ENCODE assay signal across 21 mouse cellular contexts in genomic region chr11:90034646-90035045, GRCm38 (mm10). TPM values are rescaled to one million over a fixed set of nuclear protein-coding genes. Genes with fewer than 3 reads are reported as not detected.
DNase-seq lines count a peak whose midpoint lies in the region; ATAC-seq and TF ChIP-seq lines count a peak whose summit lies in the region.
"Had no signal": no experiment of that assay in that cellular context is flagged by ENCODE, and none has a peak within 500 bp of the region (broad histone marks: within the 10 kb centered on the region; RNA-seq: fewer than 3 reads in every experiment).

No protein-coding gene starts in this region.

- H3K36me3 ChIP-seq in kidney, postnatal 0 days (ENCODE audit: insufficient read depth, low read length): no peaks in the 10 kb centered on the region
- H3K36me3 ChIP-seq in stomach, postnatal 0 days (ENCODE audit: control insufficient read depth, insufficient read depth, low read length): no peaks in the 10 kb centered on the region

- no peak for ATAC-seq in kidney, postnatal 0 days (replicated peaks; ENCODE audit: low FRiP score, low read depth)
- no peak for ATAC-seq in stomach, postnatal 0 days (ENCODE audit: low FRiP score, low TSS enrichment)
- ATAC-seq: activated CD4-positive, CD25-positive, alpha-beta regulatory T cell, adult 4 months; forebrain, embryonic 16.5 days; liver, postnatal 0 days had no signal

- H3K4me2 ChIP-seq in kidney, postnatal 0 days (ENCODE audit: low read length): 0 out of 2 replicates have a peak overlapping the region, but pooled peaks have one; percentile 7
- 0 out of 2 replicates have a peak overlapping the region, but pooled peaks have one; percentile 19 for H3K4me2 ChIP-seq in stomach, postnatal 0 days (replicated peaks; ENCODE audit: low read depth)
- H3K4me2 ChIP-seq: hindbrain, embryonic 15.5 days; liver, embryonic 11.5 days; midbrain, embryonic 11.5 days had no signal

- peak overlapping the region; percentile 86 for H3K27ac ChIP-seq in gastrocnemius, adult 2 months
- H3K27ac ChIP-seq in kidney, postnatal 0 days: no peak overlapping the region
- H3K27ac ChIP-seq in stomach, postnatal 0 days (replicated peaks): no peak overlapping the region
- H3K27ac ChIP-seq: forebrain, embryonic 10.5 days; hindbrain, embryonic 15.5 days; neural tube, embryonic 15.5 days had no signal

- no peak for TF ChIP-seq EP300 in stomach, postnatal 0 days (optimal IDR thresholded peaks at IDR 0.05)

- 81% methylated on average over 12 of the region's 12 CpGs for WGBS in kidney, postnatal 0 days
- 60% methylated on average over 12 of the region's 12 CpGs for WGBS in stomach, postnatal 0 days

- H3K27me3 ChIP-seq in kidney, postnatal 0 days (ENCODE audit: insufficient read depth, low read length): no peaks in the 10 kb centered on the region
- 0 out of 2 replicates have a peak, but pooled peaks cover 3% of the 10 kb centered on the region for H3K27me3 ChIP-seq in stomach, postnatal 0 days (ENCODE audit: control insufficient read depth, insufficient read depth, low read length)

- no peak for TF ChIP-seq CTCF in gastrocnemius, adult 2 months (IDR thresholded peaks at IDR 0.05)
- TF ChIP-seq CTCF in kidney, postnatal 0 days (IDR thresholded peaks at IDR 0.05; ENCODE audit: low read depth): no peak
- no peak for TF ChIP-seq CTCF in stomach, postnatal 0 days (IDR thresholded peaks at IDR 0.05; ENCODE audit: low read depth)

- peak; percentile 60 for DNase-seq in gastrocnemius, adult 2 months
- DNase-seq in gastrocnemius, adult 8-10 months (ENCODE audit: low spot score in 2 of 2): no peak
- no peak for DNase-seq in kidney, postnatal 0 days (ENCODE audit: low spot score)
- DNase-seq in kidney, adult 18-20 months: no peak
- DNase-seq in heart, postnatal 4 days: peak; percentile 69
- no peak for DNase-seq in stomach, postnatal 0 days (ENCODE audit: low spot score)
- no peak for DNase-seq in urinary bladder, postnatal 10 days (ENCODE audit: low spot score)
- DNase-seq: adrenal gland, adult 8-10 months; cerebellum, adult 11-12 months; kidney, adult 9 months; kidney, postnatal 25 days; liver, postnatal 0 days; right cerebral cortex, adult 18-20 months had no signal

- H3K9ac ChIP-seq in kidney, postnatal 0 days (ENCODE audit: low read depth, low read length): no peak overlapping the region
- no peak overlapping the region for H3K9ac ChIP-seq in stomach, postnatal 0 days (ENCODE audit: low read length)
- H3K9ac ChIP-seq: hindbrain, embryonic 15.5 days; liver, postnatal 0 days; neural tube, embryonic 15.5 days had no signal

- no peaks in the 10 kb centered on the region for H3K9me3 ChIP-seq in kidney, postnatal 0 days (replicated peaks; ENCODE audit: low read length)
- H3K9me3 ChIP-seq in stomach, postnatal 0 days (ENCODE audit: control insufficient read depth, low read length): no peaks in the 10 kb centered on the region
- H3K9me3 ChIP-seq: hindbrain, embryonic 15.5 days had no signal

- intact Hi-C loops in gastrocnemius, adult 2 months (cut with DNase I): no loop called here

- H3K4me1 ChIP-seq in kidney, postnatal 0 days (replicated peaks; ENCODE audit: insufficient read depth, low read length): 0 out of 2 replicates have a peak, but pooled peaks cover 9% of the 10 kb centered on the region
- H3K4me1 ChIP-seq in stomach, postnatal 0 days (replicated peaks; ENCODE audit: control insufficient read depth, insufficient read depth): peaks cover 4% of the 10 kb centered on the region; the same call in 1 of the 2 replicates

- peak overlapping the region; percentile 74 for H3K4me3 ChIP-seq in gastrocnemius, adult 2 months
- no peak overlapping the region for H3K4me3 ChIP-seq in kidney, postnatal 0 days (replicated peaks; ENCODE audit: low read depth, low read length)
- H3K4me3 ChIP-seq in stomach, postnatal 0 days (ENCODE audit: low read depth, low read length): no peak overlapping the region
- H3K4me3 ChIP-seq: forebrain, embryonic 10.5 days; hindbrain, embryonic 15.5 days; neural tube, embryonic 15.5 days had no signal

RNA-seq across cellular contexts. Expression of gene Tmem100, which starts 4.5 kb away (rescaled TPM):
- 10 to 100 TPM in 1 of 2 experiments, 1 to 10 TPM in 1; 7.4 to 19.2 TPM for total RNA-seq in gastrocnemius, adult 2 months (2021)
- 10 to 100 TPM in 2 of 4 experiments, 1 to 10 TPM in 2; 9.1 to 24.0 (median 11.7) TPM for total RNA-seq in gastrocnemius, adult 8-10 months (2022)
- 37.3 and 37.9 TPM in 2 replicates for polyA plus RNA-seq in kidney, postnatal 0 days (2015; fragmentation: Nextera tagmentation; extraction: Ambion mirVana)
- total RNA-seq in heart, postnatal 4 days (2021): 10 to 100 TPM; 27.3 to 29.6 TPM
- 28.3 and 31.1 TPM in 2 replicates for polyA plus RNA-seq in stomach, postnatal 0 days (2015; fragmentation: Nextera tagmentation; extraction: Ambion mirVana)
- total RNA-seq: hematopoietic stem cell, adult 5-6 weeks had no signal
- polyA plus RNA-seq: activated CD4-positive, CD25-positive, alpha-beta regulatory T cell, adult 4 months had no signal

RNA-seq across cellular contexts. Expression of gene Pctp, which starts 32.0 kb away (rescaled TPM):
- 1 to 10 TPM; 2.8 to 4.0 TPM for total RNA-seq in gastrocnemius, adult 2 months (2021)
- 1 to 10 TPM; 3.1 to 4.5 (median 4.3) TPM for total RNA-seq in gastrocnemius, adult 8-10 months (2022)
- 11.7 and 13.9 TPM in 2 replicates for polyA plus RNA-seq in kidney, postnatal 0 days (2015; fragmentation: Nextera tagmentation; extraction: Ambion mirVana)
- 1 to 10 TPM; 4.3 to 4.8 TPM for total RNA-seq in heart, postnatal 4 days (2021)
- 7.6 and 8.0 TPM in 2 replicates for polyA plus RNA-seq in stomach, postnatal 0 days (2015; fragmentation: Nextera tagmentation; extraction: Ambion mirVana)

Comparison
In these comparisons a context has a peak if more than half of its experiments do, and no peak if none do; other contexts are left out.
1. DNase-seq: peak in gastrocnemius, adult 2 months (single experiment) and heart, postnatal 4 days (single experiment); none in gastrocnemius, adult 8-10 months (0 of 2), kidney, postnatal 0 days (single experiment), kidney, adult 18-20 months (single experiment), stomach, postnatal 0 days (single experiment) and urinary bladder, postnatal 10 days (single experiment).